Mouse (Mus musculus) myocyte (in vitro differentiated cells): Measurements from ENCODE around the gene Anxa11. TPM values are rescaled to one million over a fixed set of nuclear protein-coding genes. Genes with fewer than 3 reads are reported as not detected.
A peak's percentile ranks its signal among the peaks of the same experiment; 100 is the strongest.

Source experiments
- H3K27me3 ChIP-seq: one replicate; pipeline ENCODE4 v1.6.1; 2011; ENCODE audit not compliant: control insufficient read depth, insufficient read depth, insufficient read length
- H3K36me3 ChIP-seq: one replicate; pipeline ENCODE4 v1.6.1; 2011; ENCODE audit not compliant: control insufficient read depth, insufficient read depth
- H3K4me2 ChIP-seq: one replicate; pipeline ENCODE4 v1.6.1; 2011; ENCODE audit warnings: low read depth, control low read depth
- H3K4me3 ChIP-seq: one replicate; pipeline ENCODE4 v1.5.1; 2011; ENCODE audit warnings: mild to moderate bottlenecking, control low read depth, moderate library complexity
- H3K79me2 ChIP-seq: one replicate; pipeline ENCODE4 v1.6.1; 2011; ENCODE audit not compliant: control insufficient read depth, insufficient read depth
- H3ac ChIP-seq: one replicate; pipeline ENCODE4 v1.6.1; 2011; ENCODE audit not compliant: control insufficient read depth, insufficient read length
- CEBPB ChIP-seq: IDR thresholded peaks from 2 replicates; pipeline ENCODE4 v1.6.1; 2011; ENCODE audit warnings: mild to moderate bottlenecking, moderate library complexity; ENCODE audit not compliant: poor library complexity, insufficient read depth, severe bottlenecking
- E2F4 ChIP-seq: IDR thresholded peaks from one replicate; pipeline ENCODE4 v1.6.1; 2011; ENCODE audit warnings: mild to moderate bottlenecking, control low read depth, moderate library complexity; ENCODE audit not compliant: insufficient read depth
- MAX ChIP-seq: IDR thresholded peaks from one replicate; pipeline ENCODE4 v1.6.1; 2011; ENCODE audit warnings: low read depth, mild to moderate bottlenecking, control low read depth
- MYOD1 ChIP-seq, 3 experiments: IDR thresholded peaks; one replicate each; pipeline ENCODE4 v1.6.1; 2011; ENCODE audit warnings: control low read depth in 2 of 3, low read depth in 2 of 3, mild to moderate bottlenecking in 2 of 3, moderate library complexity in 1 of 3; ENCODE audit not compliant: insufficient read length in 2 of 3, control insufficient read depth in 1 of 3
- MYOG ChIP-seq, 3 experiments: IDR thresholded peaks; one replicate each; pipeline ENCODE4 v1.6.1; 2011; ENCODE audit warnings: control low read depth in 2 of 3, low read depth in 2 of 3, mild to moderate bottlenecking in 2 of 3; ENCODE audit not compliant: insufficient read length in 2 of 3, control insufficient read depth in 1 of 3, insufficient read depth in 1 of 3
- POLR2A ChIP-seq: IDR thresholded peaks from one replicate; pipeline ENCODE4 v1.6.1; 2011; ENCODE audit warnings: low read depth, mild to moderate bottlenecking, control low read depth, moderate library complexity; ENCODE audit not compliant: insufficient read length
- POLR2AphosphoS2 ChIP-seq: IDR thresholded peaks from one replicate; pipeline ENCODE4 v1.6.1; 2011; ENCODE audit warnings: low read depth, control low read depth; ENCODE audit not compliant: insufficient read length
- REST ChIP-seq: IDR thresholded peaks from one replicate; pipeline ENCODE4 v1.6.1; 2011; ENCODE audit warnings: mild to moderate bottlenecking, control low read depth, moderate library complexity; ENCODE audit not compliant: insufficient read depth, insufficient read length
- SRF ChIP-seq: IDR thresholded peaks from one replicate; pipeline ENCODE4 v1.6.1; 2011; ENCODE audit warnings: low read depth; ENCODE audit not compliant: control insufficient read depth, insufficient read length
- TCF12 ChIP-seq: IDR thresholded peaks from one replicate; pipeline ENCODE4 v1.6.1; 2011; ENCODE audit warnings: mild to moderate bottlenecking, control low read depth; ENCODE audit not compliant: poor library complexity, insufficient read depth, severe bottlenecking
- TCF3 ChIP-seq: IDR thresholded peaks from one replicate; pipeline ENCODE4 v1.6.1; 2011; ENCODE audit warnings: low read depth, control low read depth; ENCODE audit not compliant: insufficient read length
- USF1 ChIP-seq: IDR thresholded peaks from one replicate; pipeline ENCODE4 v1.6.1; 2011; ENCODE audit warnings: low read depth, mild to moderate bottlenecking, control low read depth, moderate library complexity
- polyA plus RNA-seq: library from polyadenylated mRNA; unstranded; fragments of >200 nt; fragmentation: generic; extraction: Trizol; gene quantifications from one replicate; pipeline ENCODE4 v1.2.1, GENCODE M21; 2012; ENCODE audit warnings: missing spikeins

Gene Anxa11
- polyA plus RNA-seq, 1 experiment, result 140 TPM

- H3ac ChIP-seq, result no peak overlapping the region
- H3K4me2 ChIP-seq, result peak overlapping the region; percentile 85
- TF ChIP-seq REST (no peak), CEBPB (no peak), POLR2AphosphoS2 (peak; percentile 20), SRF (no peak), MAX (no peak), POLR2A (peak; percentile 62), TCF12 (no peak), MYOD1 (IDR thresholded peaks at IDR 0.05; ENCODE audit: control insufficient read depth in 1 of 3, insufficient read length in 2 of 3, low read depth in 2 of 3) (peak in 2 of 3 experiments; percentile 44 to 56), MYOG (IDR thresholded peaks at IDR 0.05; ENCODE audit: control insufficient read depth in 1 of 3, insufficient read depth in 1 of 3, insufficient read length in 2 of 3, low read depth in 2 of 3) (peak in 2 of 3 experiments; percentile 5 to 19), USF1 (no peak), E2F4 (no peak), TCF3 (no peak)
- no peak overlapping the region for H3K4me3 ChIP-seq
- no peaks in the 10 kb centered on the region for H3K36me3 ChIP-seq
- H3K79me2 ChIP-seq, result peaks cover 52% of the 10 kb centered on the region
- no peaks in the 10 kb centered on the region for H3K27me3 ChIP-seq
Observed at GRCm38 (mm10) chr14:25861771-25862530, 20.0 kb downstream of the Anxa11 start.

GRCm38 (mm10) chr14:25863721-25864120 is 21.8 kb downstream of the Anxa11 start:
- Histone ChIP-seq H3K4me3 (no peak overlapping the region), H3ac (no peak overlapping the region), H3K27me3 (no peaks in the 10 kb centered on the region), H3K79me2 (peaks cover 45% of the 10 kb centered on the region), H3K4me2 (peak overlapping the region; percentile 4), H3K36me3 (no peaks in the 10 kb centered on the region)
- TF ChIP-seq TCF12, result peak; percentile 36
- TF ChIP-seq MYOG (IDR thresholded peaks at IDR 0.05; ENCODE audit: control insufficient read depth in 1 of 3, insufficient read depth in 1 of 3, insufficient read length in 2 of 3, low read depth in 2 of 3), result peak in 2 of 3 experiments; percentile 21 to 55
- no peak for TF ChIP-seq MAX

GRCm38 (mm10) chr14:25865251-25865650 is 23.3 kb downstream of the Anxa11 start:
- peak overlapping the region; percentile 19 for H3K4me2 ChIP-seq
- no peaks in the 10 kb centered on the region for H3K27me3 ChIP-seq
- peaks cover 29% of the 10 kb centered on the region for H3K79me2 ChIP-seq
- no peaks in the 10 kb centered on the region for H3K36me3 ChIP-seq
- TF ChIP-seq TCF12, result no peak
- no peak for TF ChIP-seq MYOD1 (IDR thresholded peaks at IDR 0.05; ENCODE audit: control insufficient read depth in 1 of 3, insufficient read length in 2 of 3, low read depth in 2 of 3)
- TF ChIP-seq TCF3, result no peak
- no peak for TF ChIP-seq SRF
- no peak for TF ChIP-seq POLR2AphosphoS2
- no peak for TF ChIP-seq MAX
- TF ChIP-seq E2F4, result no peak
- no peak for TF ChIP-seq MYOG (IDR thresholded peaks at IDR 0.05; ENCODE audit: control insufficient read depth in 1 of 3, insufficient read depth in 1 of 3, insufficient read length in 2 of 3, low read depth in 2 of 3)
- TF ChIP-seq REST, result no peak
- no peak for TF ChIP-seq CEBPB
- no peak for TF ChIP-seq POLR2A
- no peak for TF ChIP-seq USF1
- no peak overlapping the region for H3K4me3 ChIP-seq
- H3ac ChIP-seq, result no peak overlapping the region

- H3K36me3 ChIP-seq, result no peaks in the 10 kb centered on the region
- peak overlapping the region; percentile 75 for H3K4me2 ChIP-seq
- TF ChIP-seq TCF12 (peak; percentile 68), POLR2AphosphoS2 (no peak), MYOD1 (IDR thresholded peaks at IDR 0.05; ENCODE audit: control insufficient read depth in 1 of 3, insufficient read length in 2 of 3, low read depth in 2 of 3) (peak; percentile 39 to 83 (median 59)), REST (no peak), TCF3 (peak; percentile 21), USF1 (no peak), MAX (no peak), MYOG (IDR thresholded peaks at IDR 0.05; ENCODE audit: control insufficient read depth in 1 of 3, insufficient read depth in 1 of 3, insufficient read length in 2 of 3, low read depth in 2 of 3) (peak; percentile 51 to 84 (median 76)), SRF (no peak), E2F4 (no peak), POLR2A (no peak), CEBPB (no peak)
- H3ac ChIP-seq, result no peak overlapping the region
- H3K79me2 ChIP-seq, result peaks cover 20% of the 10 kb centered on the region
- peak overlapping the region; percentile 7 for H3K4me3 ChIP-seq
- no peaks in the 10 kb centered on the region for H3K27me3 ChIP-seq
Observed at GRCm38 (mm10) chr14:25866384-25866783, 24.4 kb downstream of the Anxa11 start.
